Mouse (Mus musculus): ENCODE data around the gene Wnt3a.

DNA sequence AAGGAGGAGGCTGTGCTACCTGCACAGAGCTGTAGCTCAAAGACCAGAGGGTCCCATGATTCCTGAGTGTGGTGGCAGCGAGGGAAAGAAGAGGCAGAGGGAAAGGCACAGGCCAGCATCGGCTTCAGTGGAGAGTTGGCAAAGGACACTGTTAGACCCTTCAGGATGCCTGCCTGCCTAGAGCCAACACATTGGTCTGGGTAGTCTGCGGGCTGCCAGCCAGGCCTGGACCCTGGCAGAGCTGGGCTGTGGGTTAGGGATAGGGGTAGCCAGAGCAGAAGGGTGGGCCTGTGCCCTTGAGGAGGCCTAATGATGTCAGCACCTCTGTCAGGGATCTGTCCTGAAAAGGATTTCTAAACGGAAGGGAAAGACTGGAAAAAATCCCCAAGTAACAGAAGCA is 50.8 kb downstream of the Wnt3a start:
- TF ChIP-seq CTCF (IDR thresholded peaks at IDR 0.05; ENCODE audit: insufficient read depth, low read length) (no peak), POLR2A (IDR thresholded peaks at IDR 0.05; ENCODE audit: borderline replicate concordance, extremely low read depth, low read depth, low read length) (no peak)
